Mouse (Mus musculus) neutrophil, adult 65 days (primary cell): ENCODE data around the gene Olfr559. TPM values are rescaled to one million over a fixed set of nuclear protein-coding genes. Genes with fewer than 3 reads are reported as not detected.

Experiments used
- total RNA-seq: library from RNA; stranded (reverse); gene quantifications from 2 replicates; pipeline ENCODE4 v1.2.4, GENCODE M21; 2023

Gene Olfr559
- not detected in 2 replicates for total RNA-seq

DNA sequence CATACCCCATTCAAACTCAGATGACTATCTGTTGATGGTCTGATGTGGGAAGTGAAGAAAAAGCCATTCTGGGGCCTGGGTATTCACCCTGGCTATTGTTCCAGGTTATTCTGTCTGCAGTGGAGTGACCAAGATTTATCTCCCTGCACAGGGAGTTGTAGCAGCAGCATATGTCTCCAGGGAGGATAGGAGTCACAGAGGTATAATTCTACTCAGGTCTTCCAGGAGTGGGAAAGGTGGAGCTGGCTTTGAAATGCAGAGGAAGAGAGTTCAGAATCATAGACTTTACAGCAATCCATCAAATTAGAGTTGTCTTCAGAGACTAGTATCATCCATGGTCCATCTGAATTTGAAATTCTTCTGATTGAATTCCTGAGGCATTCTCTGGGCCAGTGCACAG lies at the start of gene Olfr559:
Gene Olfr559 (minus strand): TSS at position 101 of the 400 bp plus-strand sequence.

GRCm38 (mm10) chr7:102770921-102771320 lies 43.6 kb upstream of the Olfr559 start, which contains the start of gene Olfr561:
Gene Olfr561 (plus strand): TSS chr7:102771221.

GRCm38 (mm10) chr7:102759266-102759665 lies 32.0 kb upstream of the Olfr559 start, which contains the start of the genes Olfr560 and Olfr78:
Gene Olfr560 (minus strand): TSS chr7:102759366.
Gene Olfr78 (minus strand): TSS chr7:102759471.

GRCm38 (mm10) chr7:102718970-102719369 lies 8.3 kb downstream of the Olfr559 start, which contains the start of gene Olfr33:
Gene Olfr33 (minus strand): TSS chr7:102719070.

GRCm38 (mm10) chr7:102701915-102702314 lies 25.4 kb downstream of the Olfr559 start, which contains the start of gene Olfr558:
Gene Olfr558 (plus strand): TSS chr7:102702215.

GRCm38 (mm10) chr7:102695358-102696125 lies 31.7 kb downstream of the Olfr559 start, which contains the start of gene Olfr557:
Gene Olfr557 (plus strand): TSS chr7:102695910.

DNA sequence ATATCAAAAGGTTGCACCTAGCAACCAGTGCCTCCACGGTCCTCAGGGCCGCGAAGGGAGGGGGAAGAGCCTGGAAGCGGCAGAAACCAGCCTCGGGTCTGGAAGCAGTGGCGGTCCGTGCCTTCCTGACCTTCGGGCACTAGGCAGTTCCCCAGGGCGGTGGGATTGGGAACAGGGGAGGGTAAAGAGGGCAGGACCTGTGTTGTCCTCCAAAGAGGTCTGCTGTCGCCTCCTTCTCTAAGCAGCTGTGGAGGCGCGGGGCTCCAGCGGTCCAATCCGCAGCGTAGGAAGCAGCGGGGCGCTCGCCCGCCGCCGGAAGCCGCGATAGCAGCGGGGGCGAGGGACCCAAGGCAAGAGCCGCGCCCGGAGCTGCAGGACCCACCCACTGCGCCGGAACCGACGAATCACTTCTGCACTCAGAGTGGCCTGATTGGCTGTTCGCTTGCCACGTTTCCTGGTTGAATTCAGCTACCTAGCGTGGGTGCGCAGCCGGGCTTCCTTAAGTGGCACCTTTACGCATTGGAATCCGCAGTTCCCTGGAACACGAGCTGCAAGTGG lies 40.3 kb downstream of the Olfr559 start, which contains the start of gene Trim68:
Gene Trim68 (minus strand): TSS at position 384 of the 558 bp plus-strand sequence.

Other genes starting within 250 kb of the Olfr559 start
- not detected in 2 replicates for gene Olfr543, start 245.8 kb downstream of the Olfr559 start, total RNA-seq
- not detected in 2 replicates for gene Olfr544, start 239.2 kb downstream of the Olfr559 start, total RNA-seq
- not detected in 2 replicates for gene Olfr545, start 227.9 kb downstream of the Olfr559 start, total RNA-seq
- not detected in 2 replicates for gene Olfr547, start 192.7 kb downstream of the Olfr559 start, total RNA-seq
- not detected in 2 replicates for gene Olfr548-ps1, start 186.6 kb downstream of the Olfr559 start, total RNA-seq
- gene Olfr549, start 177.6 kb downstream of the Olfr559 start, total RNA-seq, result not detected in 2 replicates
- 15.1 and 20.6 TPM in 2 replicates for gene Trim21, start 162.0 kb downstream of the Olfr559 start, total RNA-seq
- gene Olfr550, start 156.0 kb downstream of the Olfr559 start, total RNA-seq, result not detected in 2 replicates
- not detected in 2 replicates for gene Olfr551, start 135.6 kb downstream of the Olfr559 start, total RNA-seq
- gene Olfr552, start 129.7 kb downstream of the Olfr559 start, total RNA-seq, result 0.19 TPM in 1 of 2 replicates, not detected in the other
- not detected in 2 replicates for gene Olfr553, start 109.3 kb downstream of the Olfr559 start, total RNA-seq
- gene Olfr554, start 89.1 kb downstream of the Olfr559 start, total RNA-seq, result not detected in 2 replicates
- not detected in 2 replicates for gene Olfr555, start 68.7 kb downstream of the Olfr559 start, total RNA-seq
- not detected in 2 replicates for gene Olfr556, start 62.6 kb downstream of the Olfr559 start, total RNA-seq
- gene Trim68, start 40.2 kb downstream of the Olfr559 start, total RNA-seq, result 2.0 and 2.8 TPM in 2 replicates
- gene Olfr557, start 31.6 kb downstream of the Olfr559 start, total RNA-seq, result not detected in 2 replicates
- gene Olfr558, start 25.3 kb downstream of the Olfr559 start, total RNA-seq, result not detected in 2 replicates
- not detected in 2 replicates for gene Olfr33, start 8.4 kb downstream of the Olfr559 start, total RNA-seq
- gene Olfr560, start 31.9 kb upstream of the Olfr559 start, total RNA-seq, result not detected in 2 replicates
- gene Olfr78, start 32.0 kb upstream of the Olfr559 start, total RNA-seq, result not detected in 2 replicates
- gene Olfr561, start 43.7 kb upstream of the Olfr559 start, total RNA-seq, result not detected in 2 replicates
- gene Olfr564, start 76.0 kb upstream of the Olfr559 start, total RNA-seq, result not detected in 2 replicates
- not detected in 2 replicates for gene Olfr566, start 131.3 kb upstream of the Olfr559 start, total RNA-seq
- gene Olfr568, start 149.6 kb upstream of the Olfr559 start, total RNA-seq, result not detected in 2 replicates
- gene Olfr569, start 163.4 kb upstream of the Olfr559 start, total RNA-seq, result not detected in 2 replicates
- gene Olfr570, start 167.1 kb upstream of the Olfr559 start, total RNA-seq, result not detected in 2 replicates
- gene Olfr571, start 190.0 kb upstream of the Olfr559 start, total RNA-seq, result not detected in 2 replicates
- not detected in 2 replicates for gene Olfr572, start 196.9 kb upstream of the Olfr559 start, total RNA-seq
- gene Olfr573-ps1, start 215.1 kb upstream of the Olfr559 start, total RNA-seq, result not detected in 2 replicates
- not detected in 2 replicates for gene Olfr574, start 221.0 kb upstream of the Olfr559 start, total RNA-seq
- not detected in 2 replicates for gene Olfr575, start 231.3 kb upstream of the Olfr559 start, total RNA-seq
- not detected in 2 replicates for gene Olfr576, start 235.2 kb upstream of the Olfr559 start, total RNA-seq
- gene Olfr577, start 248.5 kb upstream of the Olfr559 start, total RNA-seq, result not detected in 2 replicates